Mouse (Mus musculus) ES-Bruce4 (cell line): ENCODE data around the gene Tbc1d2.

ENCODE experiments used
- CTCF ChIP-seq: IDR thresholded peaks from one replicate; pipeline ENCODE4 v1.8.1; 2011; ENCODE audit warnings: low read depth, low read length
- EP300 ChIP-seq: IDR thresholded peaks from 2 replicates; pipeline ENCODE4 v1.6.1; 2011; ENCODE audit warnings: low read depth, low read length; ENCODE audit not compliant: insufficient read depth
- POLR2A ChIP-seq: IDR thresholded peaks from one replicate; pipeline ENCODE4 v1.8.1; 2011; ENCODE audit warnings: low read length; ENCODE audit not compliant: insufficient read depth

GRCm38 (mm10) chr4:46675992-46676391 lies 26.0 kb upstream of the Tbc1d2 start:
- TF ChIP-seq POLR2A (no peak), CTCF (no peak), EP300 (no peak)
